Mouse (Mus musculus) neural tube, embryonic 11.5 days (tissue): ENCODE measurements around the gene Bbs4. TPM values are rescaled to one million over a fixed set of nuclear protein-coding genes. Genes with fewer than 3 reads are reported as not detected.
A peak's percentile ranks its signal among the peaks of the same experiment; 100 is the strongest.

Experiments
- ATAC-seq: fragments of 200-750 bp; cut with Nextera tagmentation; 2 replicates; pipeline ENCODE4 v1.8.0; 2017; ENCODE audit warnings: moderate number of reproducible peaks, mild to moderate bottlenecking, moderate TSS enrichment, moderate library complexity; ENCODE audit not compliant: insufficient read depth, low FRiP score, low TSS enrichment
- DNase-seq: peaks from one replicate; pipeline ENCODE4 v3.0.0-alpha.2; 2015; ENCODE audit warnings: low spot score
- H3K27ac ChIP-seq: fragments of 300-500 bp; sonication (generic); 2 replicates; pipeline ENCODE4 v1.5.1; 2014; ENCODE audit warnings: low read depth, mild to moderate bottlenecking, low read length
- H3K27me3 ChIP-seq: fragments of 300-500 bp; sonication (generic); 2 replicates; pipeline ENCODE4 v1.6.1; 2014; ENCODE audit warnings: mild to moderate bottlenecking, low read length, mixed read lengths; ENCODE audit not compliant: control insufficient read depth, insufficient read depth
- H3K36me3 ChIP-seq: fragments of 300-500 bp; sonication (generic); 2 replicates; pipeline ENCODE4 v1.6.1; 2014; ENCODE audit warnings: mild to moderate bottlenecking, low read length, moderate library complexity, mixed read lengths; ENCODE audit not compliant: control insufficient read depth, insufficient read depth
- H3K4me1 ChIP-seq: fragments of 300-500 bp; sonication (generic); 2 replicates; pipeline ENCODE4 v1.6.1; 2014; ENCODE audit warnings: low read length, mixed read lengths; ENCODE audit not compliant: control insufficient read depth, insufficient read depth
- H3K4me2 ChIP-seq: fragments of 300-500 bp; sonication (generic); 2 replicates; pipeline ENCODE4 v1.6.1; 2014; ENCODE audit warnings: low read depth, mild to moderate bottlenecking, moderate library complexity
- H3K4me3 ChIP-seq: fragments of 300-500 bp; sonication (generic); 2 replicates; pipeline ENCODE4 v1.5.1; 2014; ENCODE audit warnings: low read depth, low read length
- H3K9ac ChIP-seq: fragments of 300-500 bp; sonication (generic); 2 replicates; pipeline ENCODE4 v1.6.1; 2014; ENCODE audit warnings: mild to moderate bottlenecking, low read length
- H3K9me3 ChIP-seq: fragments of 300-500 bp; sonication (generic); 2 replicates; pipeline ENCODE4 v1.6.1; 2016; ENCODE audit warnings: low read length; ENCODE audit not compliant: control insufficient read depth
- WGBS: fragments of 180-500 bp; shearing (Covaris S2); extraction: QIAGEN DNeasy Blood & Tissue Kit; methylation state at CpG from one replicate; pipeline ENCODE4 v1.1.7; 2014; 5-methylcytosine and 5-hydroxymethylcytosine counted together
- polyA plus RNA-seq: library from polyadenylated mRNA; unstranded; fragments of >200 nt; fragmentation: Nextera tagmentation; extraction: Ambion mirVana; gene quantifications from 2 replicates; pipeline ENCODE4 v1.2.1, GENCODE M21; 2014

The Bbs4 gene
- polyA plus RNA-seq, 1 experiment from 2014 or later = 22.1 TPM

DNA sequence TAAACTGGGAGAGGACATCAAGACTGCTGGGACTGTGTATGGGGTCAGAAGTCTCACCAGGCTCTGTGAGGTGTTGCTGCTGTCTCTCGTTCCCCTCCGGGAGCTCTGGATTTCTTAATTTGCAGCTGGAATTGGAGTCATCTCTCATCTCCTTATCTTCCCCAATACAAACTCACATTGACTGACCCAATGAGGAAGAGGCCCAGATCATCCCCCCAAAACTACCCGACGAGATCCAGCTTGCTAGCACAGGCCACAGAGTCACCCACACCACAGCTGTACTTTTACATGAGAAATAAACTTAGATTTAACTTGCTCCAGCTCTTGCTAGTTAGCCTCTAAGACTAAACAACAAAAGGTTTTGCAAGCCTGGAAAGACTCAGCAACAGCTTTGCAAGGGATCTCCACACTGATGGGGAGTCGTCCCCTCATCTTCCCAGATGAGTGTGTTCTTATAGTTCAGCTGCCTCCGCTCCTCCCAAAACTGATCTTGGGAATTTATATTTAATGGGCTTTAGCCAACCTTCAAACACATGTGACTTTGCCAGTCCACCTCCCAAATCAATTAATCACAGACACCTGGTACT lies 63.7 kb downstream of the Bbs4 start:
- Histone ChIP-seq H3K4me3 (no peak overlapping the region), H3K27me3 (no peaks in the 10 kb centered on the region), H3K36me3 (no peaks in the 10 kb centered on the region), H3K9me3 (no peaks in the 10 kb centered on the region), H3K9ac (no peak overlapping the region), H3K27ac (peak overlapping the region; percentile 36; the same call in 1 of the 2 replicates), H3K4me2 (no peak overlapping the region), H3K4me1 (peaks cover 7% of the 10 kb centered on the region)
- no peak for ATAC-seq
- WGBS = 70% methylated on average over 6 of the region's 6 CpGs
- no peak for DNase-seq

- H3K9me3 ChIP-seq = no peaks in the 10 kb centered on the region
- H3K4me1 ChIP-seq = peaks cover 7% of the 10 kb centered on the region
- ATAC-seq (no peak), DNase-seq (peak; percentile 54)
- 36% methylated on average over 3 of the region's 3 CpGs for WGBS
- H3K27ac ChIP-seq = peak overlapping the region; percentile 36; the same call in 1 of the 2 replicates
- H3K27me3 ChIP-seq = no peaks in the 10 kb centered on the region
- no peak overlapping the region for H3K4me3 ChIP-seq
- H3K4me2 ChIP-seq = no peak overlapping the region
- H3K9ac ChIP-seq = no peak overlapping the region
- no peaks in the 10 kb centered on the region for H3K36me3 ChIP-seq
Measured at GRCm38 (mm10) chr9:59288685-59289410, 64.5 kb downstream of the Bbs4 start.

DNA sequence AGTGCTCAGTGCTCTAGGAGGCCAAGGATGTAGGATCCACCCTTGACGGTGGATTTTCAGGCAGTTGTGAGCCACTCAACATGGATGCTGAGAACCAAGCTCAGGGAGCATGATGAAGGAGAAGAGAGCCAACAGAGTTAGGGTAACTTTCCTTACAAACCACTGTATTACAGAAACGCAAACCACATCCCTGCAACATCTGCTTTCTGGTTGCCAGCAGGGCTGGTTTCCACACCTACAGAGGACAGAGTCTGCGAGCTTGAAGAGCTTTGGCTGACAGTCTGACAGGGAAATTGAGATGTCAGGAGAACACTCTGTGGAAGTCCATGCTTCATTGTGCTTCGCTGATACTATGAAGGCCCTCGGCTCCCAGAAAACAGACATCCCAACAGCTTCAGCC lies 65.2 kb downstream of the Bbs4 start:
- ATAC-seq = no peak
- Histone ChIP-seq H3K36me3 (no peaks in the 10 kb centered on the region), H3K4me3 (no peak overlapping the region), H3K4me2 (no peak overlapping the region), H3K9ac (no peak overlapping the region), H3K4me1 (peaks cover 7% of the 10 kb centered on the region), H3K27me3 (no peaks in the 10 kb centered on the region), H3K27ac (no peak overlapping the region), H3K9me3 (no peaks in the 10 kb centered on the region)
- no peak for DNase-seq
- 83% methylated on average over 5 of the region's 5 CpGs for WGBS

GRCm38 (mm10) chr9:59285614-59286013 lies 67.7 kb downstream of the Bbs4 start:
- no peak for ATAC-seq
- DNase-seq = no peak
- Histone ChIP-seq H3K27me3 (no peaks in the 10 kb centered on the region), H3K36me3 (no peaks in the 10 kb centered on the region), H3K4me1 (no peaks in the 10 kb centered on the region), H3K9ac (no peak overlapping the region), H3K4me3 (no peak overlapping the region), H3K27ac (no peak overlapping the region), H3K9me3 (no peaks in the 10 kb centered on the region), H3K4me2 (no peak overlapping the region)
- WGBS = 84% methylated on average over 6 of the region's 6 CpGs

DNA sequence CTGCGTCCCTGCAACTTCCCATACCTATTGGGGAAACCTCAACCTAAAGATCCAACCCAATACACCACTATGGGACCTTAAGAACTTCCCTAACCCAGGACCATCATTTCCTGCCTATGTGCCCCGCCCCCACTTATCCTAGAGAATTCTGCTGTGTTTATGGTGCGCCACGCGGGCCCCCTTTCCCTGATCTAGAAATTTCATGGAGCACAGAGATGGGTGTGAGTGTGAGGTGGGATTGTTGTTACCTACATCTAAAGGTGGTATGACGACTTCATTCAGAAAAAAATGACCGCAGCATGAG lies 70.7 kb downstream of the Bbs4 start:
- no peak overlapping the region for H3K9ac ChIP-seq
- no peak overlapping the region for H3K27ac ChIP-seq
- H3K4me3 ChIP-seq = no peak overlapping the region
- no peak for ATAC-seq
- H3K27me3 ChIP-seq = no peaks in the 10 kb centered on the region
- no peaks in the 10 kb centered on the region for H3K36me3 ChIP-seq
- H3K9me3 ChIP-seq = no peaks in the 10 kb centered on the region
- no peaks in the 10 kb centered on the region for H3K4me1 ChIP-seq
- no peak overlapping the region for H3K4me2 ChIP-seq
- no peak for DNase-seq
- 63% methylated on average over 7 of the region's 7 CpGs for WGBS

- Histone ChIP-seq H3K9ac (no peak overlapping the region), H3K9me3 (no peaks in the 10 kb centered on the region), H3K4me2 (no peak overlapping the region), H3K4me1 (no peaks in the 10 kb centered on the region), H3K27ac (no peak overlapping the region), H3K36me3 (no peaks in the 10 kb centered on the region), H3K27me3 (no peaks in the 10 kb centered on the region), H3K4me3 (no peak overlapping the region)
- WGBS = 50% methylated on average over 23 of the region's 27 CpGs
- peak; percentile 83 for DNase-seq
- ATAC-seq = no peak
Measured at GRCm38 (mm10) chr9:59281871-59282682, 71.2 kb downstream of the Bbs4 start.

GRCm38 (mm10) chr9:59280888-59281287 lies 72.4 kb downstream of the Bbs4 start:
- WGBS = 94% methylated on average over 5 of the region's 5 CpGs
- Histone ChIP-seq H3K27ac (no peak overlapping the region), H3K9me3 (no peaks in the 10 kb centered on the region), H3K4me1 (no peaks in the 10 kb centered on the region), H3K4me3 (no peak overlapping the region), H3K4me2 (no peak overlapping the region), H3K9ac (no peak overlapping the region), H3K36me3 (no peaks in the 10 kb centered on the region), H3K27me3 (no peaks in the 10 kb centered on the region)
- DNase-seq (no peak), ATAC-seq (no peak)

GRCm38 (mm10) chr9:59278694-59279093 lies 74.6 kb downstream of the Bbs4 start:
- no peak overlapping the region for H3K9ac ChIP-seq
- DNase-seq (no peak), ATAC-seq (no peak)
- H3K27ac ChIP-seq = no peak overlapping the region
- 81% methylated on average over 5 of the region's 5 CpGs for WGBS
- no peaks in the 10 kb centered on the region for H3K36me3 ChIP-seq
- H3K27me3 ChIP-seq = no peaks in the 10 kb centered on the region
- no peak overlapping the region for H3K4me3 ChIP-seq
- H3K4me2 ChIP-seq = no peak overlapping the region
- H3K9me3 ChIP-seq = no peaks in the 10 kb centered on the region
- no peaks in the 10 kb centered on the region for H3K4me1 ChIP-seq
